Mouse (Mus musculus) A20 (cell line): ENCODE measurements around the gene Ufsp1.
A peak's percentile ranks its signal among the peaks of the same experiment; 100 is the strongest.

Experiments used
- DNase-seq: peaks from one replicate; pipeline ENCODE4 v3.0.0-alpha.2; 2011; ENCODE audit warnings: low read depth, low spot score

Ufsp1 gene

DNA sequence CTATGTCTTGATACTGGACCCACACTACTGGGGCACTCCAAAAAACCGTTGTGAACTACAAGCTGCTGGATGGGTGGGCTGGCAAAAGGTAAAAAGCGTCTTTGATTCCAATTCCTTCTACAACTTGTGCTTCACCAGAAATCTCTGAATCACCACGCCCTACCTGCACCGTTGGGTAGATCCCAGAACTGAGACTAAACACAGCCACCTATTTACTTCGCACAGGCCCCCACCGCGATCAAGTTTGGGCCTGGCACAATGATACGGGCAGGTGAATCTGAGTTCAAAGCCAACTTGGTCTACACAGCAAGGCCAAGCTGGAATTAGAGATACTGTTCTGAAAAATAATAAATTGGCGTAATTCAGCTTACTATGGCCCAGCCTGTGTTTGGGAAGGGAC is 867 bp downstream of the Ufsp1 start:
- DNase-seq, result no peak

DNA sequence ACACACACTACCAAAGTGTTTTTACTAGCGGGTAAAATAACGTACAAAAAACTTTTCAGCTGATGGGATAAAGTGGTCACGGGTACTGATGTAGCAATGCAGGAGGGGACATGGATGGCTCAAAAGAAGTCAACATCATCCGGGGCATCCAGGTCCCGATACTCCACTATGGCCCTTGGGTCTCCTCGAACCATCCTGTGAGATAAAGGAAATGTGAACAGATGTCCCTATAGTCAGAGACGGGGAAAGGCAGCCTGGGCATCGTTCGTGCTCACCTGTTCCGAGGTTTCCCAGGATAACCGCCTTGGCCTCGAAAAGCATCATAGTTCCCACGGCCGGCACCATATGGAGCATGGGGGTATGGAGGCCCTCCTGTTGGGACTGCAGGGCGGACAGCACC is 1.3 kb downstream of the Ufsp1 start:
- DNase-seq, result no peak

GRCm38 (mm10) chr5:137297126-137297525 is 2.7 kb downstream of the Ufsp1 start:
- DNase-seq, result no peak

GRCm38 (mm10) chr5:137299240-137299639 is 4.8 kb downstream of the Ufsp1 start:
- no peak for DNase-seq

DNA sequence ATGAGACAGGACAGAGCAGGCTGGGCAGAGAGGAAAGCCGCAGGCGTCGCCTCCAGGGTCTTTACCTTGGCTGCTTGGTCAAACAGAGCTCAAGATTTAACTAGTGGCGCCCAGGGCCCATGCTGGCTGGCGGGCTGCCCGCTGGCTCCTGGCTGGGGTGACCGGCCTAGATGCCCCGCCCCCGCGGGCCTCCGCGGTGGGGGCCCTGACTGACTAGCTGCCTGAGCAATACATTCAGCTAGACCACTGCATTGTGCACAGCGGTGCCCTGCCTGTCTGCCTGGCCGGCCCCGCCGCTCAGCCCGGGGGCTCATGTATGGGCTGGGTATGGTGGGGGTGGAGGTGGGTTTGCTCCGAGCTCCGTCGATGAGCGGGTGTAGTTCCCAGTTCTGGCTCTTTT is 6.8 kb downstream of the Ufsp1 start:
- no peak for DNase-seq

DNA sequence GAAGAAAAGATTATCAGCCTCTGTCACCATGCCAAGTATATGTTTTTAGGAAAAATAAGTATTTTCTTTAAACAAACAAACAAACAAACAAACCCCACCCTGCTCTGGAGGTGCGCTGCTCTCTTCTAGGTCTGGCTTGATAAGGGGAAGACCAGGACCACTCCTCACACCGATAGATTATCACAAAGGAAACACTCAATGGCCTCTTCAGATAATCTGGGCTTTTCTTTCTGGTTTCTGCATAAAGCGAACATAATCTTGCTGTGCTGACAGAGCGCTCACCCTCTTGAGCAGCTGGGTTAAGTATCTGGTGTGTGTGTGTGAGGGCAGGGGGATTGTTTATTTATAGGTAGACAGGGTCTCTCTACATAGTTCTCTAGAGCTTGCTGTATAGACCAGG is 9.2 kb downstream of the Ufsp1 start:
- no peak for DNase-seq

GRCm38 (mm10) chr5:137304165-137304564 is 9.7 kb downstream of the Ufsp1 start:
- DNase-seq, result no peak

DNA sequence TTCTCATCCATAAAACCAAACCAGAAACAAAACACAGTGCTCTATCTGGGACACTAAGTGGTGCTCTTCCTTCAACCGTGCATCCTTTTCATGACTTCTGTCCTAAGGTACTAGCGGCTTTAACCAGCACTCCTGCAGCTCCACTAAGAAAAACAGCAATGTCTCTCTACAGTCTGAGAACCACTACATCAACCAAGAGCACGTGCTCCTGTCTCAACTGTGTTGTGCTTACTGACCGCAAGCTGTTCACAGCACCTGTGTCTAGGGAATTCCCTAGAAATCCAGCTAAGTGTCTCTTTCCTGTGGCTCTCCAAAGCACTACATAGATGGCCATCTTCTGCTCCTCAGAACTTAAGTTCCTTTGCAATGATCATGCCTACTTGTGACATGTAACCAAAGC is 10.4 kb downstream of the Ufsp1 start:
- peak; percentile 19 for DNase-seq

- DNase-seq, result peak; percentile 90
Measured at GRCm38 (mm10) chr5:137305822-137306221, 11.4 kb downstream of the Ufsp1 start.

DNA sequence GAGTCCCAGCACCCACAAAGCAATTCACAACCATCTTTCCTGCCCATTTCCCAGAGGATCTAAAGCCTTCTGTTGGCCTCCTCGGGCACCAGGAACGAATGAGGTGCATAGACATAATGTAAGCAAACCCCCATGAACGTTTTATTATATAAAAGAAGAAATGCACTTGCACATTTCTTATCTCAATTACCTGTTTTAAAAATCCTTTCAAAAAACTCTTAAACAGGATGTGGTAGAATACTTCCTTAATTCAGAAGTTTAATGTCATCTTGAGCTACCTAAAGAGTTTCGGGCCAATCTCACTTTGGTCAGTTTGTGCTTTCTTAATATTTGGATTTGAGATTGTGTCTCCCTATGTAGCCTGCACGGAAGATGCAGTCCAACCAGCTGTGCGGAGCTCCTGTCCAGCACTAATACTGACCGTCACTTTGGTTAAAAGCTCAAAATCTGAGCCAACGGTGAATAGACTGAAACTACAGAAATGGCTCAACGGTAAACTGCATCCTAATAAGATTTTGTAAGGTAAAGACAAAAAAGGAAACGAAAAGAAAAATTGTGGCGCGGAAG is 12.1 kb downstream of the Ufsp1 start:
- no peak for DNase-seq

DNA sequence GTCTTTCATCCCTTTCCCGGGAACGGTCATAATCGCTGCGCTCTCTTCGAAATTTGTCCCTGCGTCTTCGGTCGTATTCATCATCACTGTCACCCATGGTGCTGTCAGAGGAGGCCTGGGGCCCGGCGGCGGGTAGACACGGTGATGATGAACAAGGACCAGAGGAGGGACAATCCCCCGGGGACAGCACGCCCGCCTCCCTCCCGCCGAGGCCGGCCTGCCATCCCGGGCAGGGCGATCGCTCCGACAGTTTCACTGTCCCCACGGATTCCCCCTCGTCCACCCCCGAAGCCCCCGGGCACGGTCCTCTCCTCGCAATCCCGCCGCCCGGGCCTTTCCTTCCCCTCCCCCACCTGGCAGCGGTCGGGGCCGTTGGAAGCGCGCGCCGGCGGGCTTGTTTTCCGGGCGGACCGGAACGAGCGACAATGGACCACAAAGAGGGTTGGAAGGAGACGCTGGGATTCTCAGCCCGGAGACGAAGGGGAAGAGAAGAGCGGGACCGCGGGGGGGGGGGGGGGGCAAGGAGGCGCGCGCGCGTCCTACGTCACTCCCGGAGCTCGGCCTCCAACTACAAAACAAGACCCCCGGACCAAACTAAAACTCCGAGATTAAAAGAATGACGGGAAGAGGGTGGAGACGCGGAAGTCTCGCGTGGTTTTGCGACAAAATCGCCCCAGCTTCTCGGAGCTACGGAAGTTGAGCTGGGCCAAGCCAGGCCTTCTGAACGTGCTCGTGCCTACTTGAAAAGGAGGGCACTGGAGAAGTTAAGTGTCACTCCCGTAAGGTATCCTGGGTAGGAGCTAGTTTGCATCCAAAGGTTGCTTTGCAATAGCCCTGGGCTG is 12.9 kb downstream of the Ufsp1 start, which contains the start of gene Srrt:
TSS of gene Srrt (minus strand) at position 604 of the 842 bp plus-strand sequence.
- peak; percentile 98 for DNase-seq

- peak; percentile 51 for DNase-seq
Measured at GRCm38 (mm10) chr5:137308356-137308755, 13.9 kb downstream of the Ufsp1 start.

DNA sequence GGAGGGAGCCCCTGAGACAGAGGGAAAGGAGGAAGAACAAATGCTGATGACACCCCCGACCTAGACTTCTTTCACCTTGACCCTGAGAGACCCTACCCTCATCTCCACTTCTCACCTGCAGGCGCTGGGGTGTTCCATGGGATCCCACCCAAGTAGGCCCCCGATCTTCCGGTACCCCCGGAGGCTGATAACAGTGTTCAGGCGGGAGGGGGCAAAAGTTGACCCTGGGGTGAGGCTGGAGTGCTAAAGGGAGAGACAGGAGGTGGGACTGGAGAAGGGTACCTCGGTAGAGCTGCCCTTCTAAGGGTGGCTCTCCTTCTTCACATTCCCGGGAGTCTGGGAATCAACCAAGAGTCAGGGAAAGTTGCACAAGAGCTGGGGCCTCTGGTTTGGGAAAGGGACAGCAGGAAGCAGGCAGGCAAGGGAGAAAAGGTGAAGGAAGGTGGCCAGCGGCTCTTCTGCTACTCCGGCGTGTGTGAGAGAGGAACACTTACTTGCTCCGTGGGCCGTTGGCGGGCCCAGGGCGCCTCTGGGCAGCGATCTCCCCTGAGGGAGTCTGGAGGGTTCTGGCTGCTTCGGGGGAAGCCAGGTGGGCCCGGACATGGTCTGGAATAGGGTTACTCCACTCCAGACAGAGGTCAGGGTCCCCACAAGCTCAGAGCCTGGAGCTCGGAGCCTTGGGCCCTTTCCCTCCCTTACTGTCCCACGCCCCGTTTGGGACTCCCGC is 19.2 kb downstream of the Ufsp1 start:
- no peak for DNase-seq

DNA sequence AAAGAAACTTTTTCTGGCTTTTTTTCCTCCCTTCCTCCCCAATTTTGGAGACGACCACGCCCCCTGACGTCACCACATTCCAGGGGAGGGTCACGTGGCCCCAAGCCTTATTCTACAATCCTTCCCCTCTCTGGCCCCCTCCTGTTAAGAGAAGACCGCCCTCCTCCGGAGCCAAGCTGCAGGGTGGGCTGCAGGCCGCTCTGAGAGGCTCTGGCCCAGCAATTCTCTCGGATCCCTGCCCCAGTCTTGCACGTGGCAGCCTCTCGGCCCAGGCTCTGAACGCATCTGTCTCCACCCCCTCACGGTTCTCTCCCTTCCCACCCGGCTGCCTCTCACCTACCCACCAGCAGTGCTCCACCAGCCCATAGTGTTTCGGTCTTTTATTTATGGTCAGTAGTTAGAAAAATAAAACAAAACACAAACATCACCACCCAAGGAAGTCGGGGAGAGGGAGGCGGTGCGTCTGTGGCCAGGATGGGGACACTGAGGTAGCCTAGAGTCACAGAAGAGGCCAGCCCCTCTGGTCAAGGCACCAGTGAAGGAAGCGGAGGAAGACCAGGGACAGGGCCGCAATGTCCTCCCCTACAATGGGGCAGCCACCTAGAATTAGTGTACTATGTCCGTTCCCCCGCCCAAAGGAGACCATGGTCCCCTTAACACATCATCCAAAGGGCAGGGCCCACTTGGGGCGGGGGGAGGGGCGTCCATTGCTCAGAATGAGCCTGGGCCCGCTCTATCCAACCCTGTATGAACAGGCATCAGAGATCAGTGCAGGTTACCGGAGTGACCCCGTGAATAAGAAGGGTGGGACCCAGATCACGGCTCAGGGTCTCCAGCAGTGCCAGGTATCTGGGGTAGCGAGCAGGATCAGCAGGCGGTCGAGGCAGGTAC is 20.0 kb downstream of the Ufsp1 start, which contains the start of gene Trip6:
TSS of gene Trip6 (minus strand) at position 212 of the 891 bp plus-strand sequence.
- no peak for DNase-seq

DNA sequence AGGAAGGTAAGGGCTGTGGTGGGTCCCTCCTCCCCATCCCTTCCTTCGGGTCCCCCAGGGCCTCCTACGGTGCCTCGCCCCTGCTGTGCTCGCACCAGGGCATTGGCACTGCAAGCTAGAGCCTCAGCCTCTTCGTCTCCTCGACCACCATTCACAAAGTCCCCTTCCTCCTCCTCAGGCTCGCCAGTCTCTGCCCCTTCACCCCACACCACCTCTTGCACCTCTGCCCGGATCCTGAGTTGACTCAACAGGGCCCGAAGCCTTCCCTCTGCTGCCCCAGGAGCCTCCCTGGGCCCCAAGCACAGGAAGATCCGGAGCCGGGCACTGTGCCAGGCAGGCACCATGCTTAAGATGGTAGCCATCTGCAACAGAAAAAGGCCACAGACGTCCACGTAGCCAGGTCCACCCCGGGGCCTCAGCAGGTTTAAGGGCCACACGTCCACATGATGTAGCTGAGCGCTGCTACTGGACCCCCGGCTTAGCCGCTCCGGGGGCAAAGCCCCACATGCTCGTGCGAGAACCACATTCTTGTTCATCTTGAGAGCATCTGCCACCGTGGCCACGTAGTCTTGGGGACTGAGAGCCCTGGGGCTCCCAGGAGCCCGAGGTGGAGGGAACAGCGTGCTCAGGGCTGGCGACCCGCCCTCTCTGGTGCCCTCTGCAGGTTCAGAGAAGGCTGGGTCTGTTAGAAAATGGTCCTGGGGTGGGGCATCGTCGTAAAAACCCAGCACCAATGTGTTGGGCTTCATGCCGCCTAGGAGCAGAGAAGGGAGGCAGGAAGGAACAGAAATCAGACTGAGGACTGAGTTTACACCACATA is 20.9 kb downstream of the Ufsp1 start:
- no peak for DNase-seq

DNA sequence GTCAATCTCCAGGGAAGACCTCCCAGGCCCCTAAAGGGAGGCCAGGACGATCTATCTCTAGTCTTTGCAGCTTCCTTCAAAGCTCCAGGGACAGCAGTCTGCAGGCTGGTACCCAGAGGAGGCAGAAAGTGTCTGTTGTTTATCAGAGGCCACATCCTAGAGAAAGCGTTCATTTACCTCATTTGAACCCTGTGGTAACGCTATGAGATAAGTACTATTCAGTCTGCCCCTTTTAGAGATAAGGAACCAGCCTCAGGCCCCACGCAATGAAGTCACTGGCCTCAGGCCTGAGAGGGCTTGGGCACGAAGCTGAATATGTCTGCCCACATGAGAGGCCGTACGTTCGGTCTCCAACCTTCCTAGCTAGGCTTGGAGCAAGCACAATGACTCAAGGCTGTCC is 22.9 kb downstream of the Ufsp1 start:
- no peak for DNase-seq

- no peak for DNase-seq
Measured at GRCm38 (mm10) chr5:137318570-137318969, 24.1 kb downstream of the Ufsp1 start.

DNA sequence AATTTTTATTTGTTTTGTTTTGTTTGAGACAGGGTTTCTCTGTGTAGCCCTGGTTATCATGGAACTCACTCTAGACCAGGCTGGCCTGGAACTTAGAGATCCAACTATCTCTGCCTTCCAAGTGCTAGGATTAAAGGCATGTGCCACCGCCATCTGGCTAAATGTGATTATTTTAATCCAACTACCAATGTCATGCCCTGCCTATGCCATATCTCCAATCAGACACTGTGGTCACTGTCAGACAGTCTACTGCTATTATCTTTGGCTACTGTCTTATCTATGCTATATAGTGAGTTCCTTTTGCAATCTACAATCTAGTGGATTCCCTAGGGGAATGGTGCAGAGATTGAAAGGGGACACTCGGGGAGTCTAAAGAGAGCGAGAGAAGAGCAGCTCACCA is 26.6 kb downstream of the Ufsp1 start:
- DNase-seq, result no peak

GRCm38 (mm10) chr5:137330910-137331309 is 36.5 kb downstream of the Ufsp1 start:
- DNase-seq, result peak; percentile 71

- DNase-seq, result peak; percentile 50
Measured at GRCm38 (mm10) chr5:137332857-137333511, 38.6 kb downstream of the Ufsp1 start.
